Mouse (Mus musculus) heart, adult 9 months (tissue): ENCODE measurements around the gene Ccer2.

Experiments used
- DNase-seq, 2 experiments: peaks; one replicate each; pipeline ENCODE4 v3.0.0; 2022; ENCODE audit warnings: low spot score in 2 of 2

Gene Ccer2

DNA sequence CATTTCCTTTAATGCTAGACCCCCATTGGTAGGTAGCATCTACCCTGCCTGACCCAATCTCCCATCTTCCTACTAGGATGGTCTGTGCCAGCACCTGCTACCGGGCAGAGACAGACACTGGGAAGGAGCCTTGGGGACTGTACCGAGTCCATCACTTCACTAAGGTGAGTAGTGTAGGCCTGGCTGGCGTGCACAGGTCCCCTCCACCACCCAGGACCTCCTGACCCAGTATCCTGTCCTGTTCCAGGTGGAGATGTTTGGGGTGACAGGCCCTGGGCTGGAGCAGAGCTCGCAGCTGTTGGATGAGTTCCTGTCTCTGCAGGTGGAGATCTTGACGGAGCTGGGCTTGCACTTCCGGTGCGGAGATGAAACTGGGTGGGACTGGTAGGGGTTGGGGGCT, 6.0 kb upstream of the Ccer2 start:
- no peak for DNase-seq

DNA sequence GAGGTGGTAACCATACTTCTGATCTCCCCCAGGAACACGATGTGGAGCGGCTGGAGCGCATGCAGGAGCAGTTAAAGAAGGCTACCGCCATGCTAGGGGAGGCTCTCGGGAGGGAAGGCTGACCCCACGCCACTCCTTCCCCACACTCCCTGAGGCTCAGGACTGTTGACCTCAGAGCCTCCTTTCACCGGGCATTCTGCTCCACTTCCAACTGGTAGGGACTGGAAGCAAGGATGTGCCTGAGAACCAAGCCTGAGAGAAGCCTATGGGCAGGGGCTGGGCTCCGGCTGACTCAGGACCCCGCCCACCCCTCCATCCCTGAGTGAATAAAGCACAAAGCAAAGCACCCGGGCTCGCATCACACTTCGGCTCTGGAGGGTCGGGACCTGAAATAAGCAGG, 2.6 kb downstream of the Ccer2 start:
- DNase-seq: no peak

DNA sequence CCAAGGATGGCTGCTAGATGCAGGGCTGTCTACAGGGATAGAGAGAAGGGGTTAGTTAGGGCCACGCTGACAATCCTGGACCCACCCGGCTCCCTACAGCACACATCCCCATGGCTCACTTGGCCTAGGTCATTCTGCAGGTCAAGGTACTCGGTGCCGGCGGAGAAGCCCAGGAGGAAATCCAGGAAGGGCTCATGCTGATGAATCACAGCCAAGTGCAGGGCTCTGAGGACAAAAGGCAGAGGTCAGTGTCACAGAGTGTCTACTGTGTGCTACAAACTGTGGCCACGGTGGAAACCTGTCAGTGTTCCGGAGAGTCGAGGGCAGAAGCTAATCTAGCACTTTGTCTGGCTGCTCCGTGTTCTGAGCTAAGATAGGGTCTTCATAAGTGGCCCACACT, 5.9 kb downstream of the Ccer2 start:
- no peak for DNase-seq

DNA sequence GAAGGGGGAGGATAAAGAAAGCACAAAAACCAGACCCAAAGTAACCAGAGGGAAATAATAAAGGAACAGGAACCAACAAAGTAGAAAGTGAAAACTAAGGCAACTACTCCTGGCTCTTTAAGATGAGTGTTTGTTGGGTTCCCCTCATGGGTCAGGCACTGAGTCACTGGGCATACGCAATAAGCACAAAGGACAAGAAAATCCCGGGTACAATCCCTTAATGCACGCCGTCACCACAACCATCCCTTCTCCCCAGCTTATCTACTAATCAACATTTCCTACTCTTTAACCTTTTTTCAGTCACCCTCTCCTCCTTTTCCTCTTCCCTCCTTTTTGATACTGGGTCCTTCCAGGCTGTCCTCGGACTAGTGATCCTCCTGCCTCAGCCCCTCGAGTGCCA, 9.2 kb downstream of the Ccer2 start:
- no peak for DNase-seq

DNA sequence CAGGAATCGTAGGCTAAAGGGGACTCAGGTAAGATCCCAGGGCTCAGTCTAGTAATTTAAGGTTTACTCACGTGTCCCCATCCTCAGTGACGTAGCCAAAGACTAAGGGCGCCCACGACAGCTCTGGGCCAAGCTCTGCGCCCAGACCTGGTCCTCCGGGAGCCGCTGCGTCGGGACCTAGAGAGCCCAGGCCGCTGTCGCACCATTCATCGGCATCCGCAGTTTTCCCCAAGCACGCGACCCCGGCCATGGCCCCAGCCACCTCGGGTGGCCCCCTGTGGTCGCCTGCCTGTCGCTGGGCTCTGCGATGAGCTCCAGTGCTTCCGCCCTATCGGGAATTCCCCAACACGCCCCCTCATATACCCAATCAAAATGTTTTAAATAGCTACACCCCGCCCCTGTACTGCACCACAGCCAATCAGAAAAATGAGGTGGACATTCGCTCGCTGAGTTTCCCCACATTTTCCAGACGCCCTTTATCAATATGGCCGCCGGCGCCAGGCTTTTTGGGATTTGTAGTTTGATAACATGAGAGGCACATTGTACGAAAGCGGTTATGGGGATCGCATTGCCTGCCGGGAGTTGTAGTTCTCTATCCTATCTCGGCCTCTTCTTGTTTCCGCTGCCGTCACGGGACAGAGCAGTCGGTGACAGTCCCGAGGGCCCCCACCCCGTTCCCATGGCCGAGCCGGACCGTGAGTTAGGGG, 10.4 kb downstream of the Ccer2 start, which contains the start of gene Sirt2:
Sirt2 (plus strand) TSS at position 563 of the 707 bp plus-strand sequence.
- DNase-seq: peak; percentile 99 to 100

DNA sequence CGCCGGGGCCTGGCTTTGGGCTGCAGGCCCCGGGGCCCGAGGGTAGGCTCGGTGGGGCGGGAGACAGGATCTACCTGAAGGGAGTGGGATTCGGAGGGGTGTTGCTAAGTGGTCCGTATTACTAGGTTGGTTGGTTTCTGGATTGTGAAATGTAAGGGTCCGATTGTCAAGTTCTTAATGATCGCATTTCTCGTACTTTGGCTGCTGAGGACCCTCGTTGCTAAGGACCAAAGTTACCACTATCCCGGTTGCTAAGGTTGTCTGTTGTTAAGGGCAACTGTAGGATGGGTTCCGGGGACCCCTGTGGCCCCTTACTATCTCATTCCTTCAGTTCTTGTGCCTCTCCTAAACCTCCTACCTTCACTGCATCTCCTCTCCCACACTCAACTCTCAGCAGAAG, 10.9 kb downstream of the Ccer2 start:
- no peak for DNase-seq

DNA sequence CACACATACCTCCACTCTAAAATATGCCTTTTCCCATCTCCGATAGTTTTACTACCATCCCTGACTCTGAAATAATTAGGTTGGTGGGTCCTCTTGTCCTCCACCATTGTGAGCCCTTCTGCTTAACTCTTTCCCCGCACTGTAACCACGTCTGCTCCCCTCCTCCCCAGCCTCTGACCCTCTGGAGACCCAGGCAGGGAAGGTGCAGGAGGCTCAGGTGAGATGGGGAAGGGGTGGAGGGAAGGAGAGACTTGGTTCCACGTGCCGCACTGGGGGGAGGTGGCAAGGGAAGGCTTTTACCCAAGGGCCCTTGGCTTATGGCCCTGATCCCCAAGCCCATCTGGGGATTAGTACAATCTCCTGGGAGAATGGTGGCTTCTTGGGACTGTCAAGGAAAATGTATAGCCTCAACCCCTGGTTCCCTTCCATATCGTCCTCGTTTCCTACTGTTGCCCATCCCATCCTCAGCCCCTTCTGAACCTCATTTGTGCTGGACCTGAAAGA, 11.5 kb downstream of the Ccer2 start, which contains the start of gene Nfkbib:
Nfkbib (minus strand) TSS at position 51 of the 504 bp plus-strand sequence.
- DNase-seq: peak in 1 of 2 experiments; percentile 21

DNA sequence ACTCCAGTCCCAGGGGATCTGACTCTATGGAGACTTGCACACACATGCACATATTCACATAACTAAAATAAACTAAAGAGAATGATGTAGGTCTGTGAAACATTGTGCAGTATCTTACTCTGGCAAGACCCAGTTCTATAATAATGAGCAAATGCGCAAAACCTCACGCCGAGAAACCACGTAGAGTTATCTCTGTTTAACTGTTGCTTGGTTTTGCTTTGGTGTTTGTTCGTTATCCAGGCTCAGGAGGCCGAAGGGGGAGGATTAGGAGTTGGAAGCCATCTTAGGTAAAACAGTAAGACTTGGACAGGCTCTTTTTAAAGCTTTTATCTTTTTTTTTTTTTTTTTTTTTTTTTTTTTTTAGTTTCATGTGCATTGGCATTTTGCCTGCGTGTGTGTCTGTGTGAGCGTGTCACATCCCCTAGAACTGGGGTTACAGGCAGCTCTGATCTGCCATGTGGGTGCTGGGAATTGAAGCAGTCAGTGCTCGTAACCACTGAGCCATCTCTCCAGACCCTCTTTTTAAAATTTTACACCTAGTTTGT, 13.5 kb downstream of the Ccer2 start:
- no peak for DNase-seq

DNA sequence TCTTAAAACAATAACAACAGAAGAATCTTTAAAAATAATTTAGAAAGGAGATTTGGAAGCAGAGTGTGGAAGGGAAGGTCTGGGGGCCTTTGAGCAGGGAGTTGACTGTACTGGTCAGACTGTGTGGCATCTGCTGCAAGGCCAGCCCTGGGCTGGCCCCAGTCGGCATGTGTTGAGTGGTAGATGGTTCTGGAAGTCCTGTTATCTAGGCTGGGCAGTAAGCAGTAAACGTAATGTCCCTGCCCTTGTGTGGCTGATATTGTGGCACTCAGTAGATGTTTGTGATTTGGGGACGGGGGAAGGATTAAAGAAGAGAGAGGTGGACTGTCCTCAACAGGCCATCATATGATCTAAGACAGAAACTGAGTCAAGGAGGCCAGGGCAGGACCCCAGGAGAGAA, 14.3 kb downstream of the Ccer2 start:
- DNase-seq: no peak

DNA sequence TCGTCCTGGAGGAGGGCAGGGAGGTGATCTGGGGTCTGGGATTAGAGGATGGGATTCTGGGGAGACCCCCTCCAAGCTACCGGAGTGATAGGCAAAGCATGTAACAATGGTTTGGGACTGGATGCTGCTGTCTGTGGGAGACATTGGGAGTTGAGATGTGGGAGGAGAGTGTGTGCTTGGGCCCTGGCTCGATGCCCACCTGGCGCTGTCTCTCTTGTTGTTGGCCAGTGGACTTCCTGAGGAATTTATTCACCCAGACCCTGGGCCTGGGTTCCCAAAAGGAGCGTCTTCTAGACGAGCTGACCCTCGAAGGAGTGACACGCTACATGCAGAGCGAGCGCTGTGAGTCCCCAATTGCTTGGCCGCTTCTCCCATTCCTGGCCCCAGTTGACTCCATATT, 15.9 kb downstream of the Ccer2 start:
- no peak for DNase-seq

DNA sequence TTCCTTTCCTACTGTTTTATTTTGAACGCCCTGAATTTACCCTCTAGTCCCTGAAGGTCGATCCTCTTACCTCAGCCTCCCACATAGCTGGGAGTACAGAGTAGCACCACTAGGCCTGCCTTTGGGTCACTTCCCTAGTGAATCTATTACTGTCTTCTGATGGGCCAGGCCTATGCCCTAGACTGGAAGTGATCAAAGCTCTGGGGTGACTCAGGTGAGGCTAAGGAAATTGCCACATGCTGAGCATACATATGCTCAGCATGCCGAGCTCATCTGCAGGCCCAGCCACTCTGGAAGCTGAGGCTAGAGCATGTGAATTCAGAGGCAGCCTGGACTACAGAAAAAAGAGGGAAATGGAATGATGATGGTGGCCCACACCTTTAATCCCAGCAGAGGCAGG, 17.2 kb downstream of the Ccer2 start:
- DNase-seq: no peak

DNA sequence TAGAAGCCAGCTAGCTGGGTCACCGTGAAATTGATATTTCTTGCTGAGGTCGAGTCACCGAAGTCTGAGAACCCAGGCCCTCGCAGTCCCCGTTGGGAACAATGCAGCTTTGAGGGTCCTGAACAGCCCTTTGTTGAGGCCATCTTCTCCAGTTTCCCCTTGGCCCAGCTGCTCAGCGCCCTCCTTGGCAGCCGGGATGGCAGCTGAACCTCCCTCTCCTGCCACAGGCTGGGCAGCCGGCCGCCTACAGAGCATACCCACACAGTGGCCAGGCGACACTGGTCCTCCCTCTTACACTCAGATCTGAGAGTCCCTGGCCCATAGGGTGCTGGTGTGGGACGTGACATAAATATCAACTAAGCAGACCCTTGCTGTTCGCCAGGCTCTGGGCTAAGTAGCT, 18.2 kb downstream of the Ccer2 start:
- no peak for DNase-seq

DNA sequence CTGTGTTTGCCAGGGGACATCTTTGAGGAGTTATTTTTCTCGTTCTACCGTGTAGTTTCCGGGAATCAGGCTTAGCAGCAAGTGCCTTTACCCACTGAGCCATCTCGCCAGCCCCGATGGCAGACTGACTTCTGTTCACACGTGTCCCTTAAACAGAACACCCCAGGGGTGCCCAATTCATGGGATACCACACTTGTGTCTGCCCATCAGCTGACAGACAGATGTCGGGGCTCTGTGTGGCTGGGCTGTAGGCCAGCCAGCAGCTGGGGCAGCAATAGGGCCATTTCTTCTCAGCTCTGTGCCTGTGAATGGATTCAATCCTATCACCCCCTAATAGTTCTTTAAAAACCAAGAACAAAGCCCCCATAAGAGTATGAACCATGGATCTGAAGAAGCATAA, 19.2 kb downstream of the Ccer2 start:
- no peak for DNase-seq

DNA sequence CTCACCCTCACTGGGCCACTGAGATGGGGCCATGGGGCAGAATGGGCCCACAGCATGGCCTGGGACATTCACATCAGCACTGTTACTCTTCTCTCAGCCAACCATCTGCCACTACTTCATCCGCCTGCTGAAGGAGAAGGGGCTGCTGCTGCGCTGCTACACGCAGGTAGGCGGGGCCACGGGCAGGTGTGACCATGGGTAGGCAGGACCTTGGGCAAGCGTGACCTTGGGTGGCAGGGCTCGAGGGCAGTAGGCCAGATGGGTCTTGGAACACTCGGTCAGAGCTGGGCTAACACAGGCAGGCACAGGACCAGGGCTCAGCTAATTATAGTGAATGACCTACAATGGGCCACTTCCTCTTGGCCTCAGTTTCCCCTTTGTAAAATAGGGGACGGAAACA, 22.9 kb downstream of the Ccer2 start:
- no peak for DNase-seq

DNA sequence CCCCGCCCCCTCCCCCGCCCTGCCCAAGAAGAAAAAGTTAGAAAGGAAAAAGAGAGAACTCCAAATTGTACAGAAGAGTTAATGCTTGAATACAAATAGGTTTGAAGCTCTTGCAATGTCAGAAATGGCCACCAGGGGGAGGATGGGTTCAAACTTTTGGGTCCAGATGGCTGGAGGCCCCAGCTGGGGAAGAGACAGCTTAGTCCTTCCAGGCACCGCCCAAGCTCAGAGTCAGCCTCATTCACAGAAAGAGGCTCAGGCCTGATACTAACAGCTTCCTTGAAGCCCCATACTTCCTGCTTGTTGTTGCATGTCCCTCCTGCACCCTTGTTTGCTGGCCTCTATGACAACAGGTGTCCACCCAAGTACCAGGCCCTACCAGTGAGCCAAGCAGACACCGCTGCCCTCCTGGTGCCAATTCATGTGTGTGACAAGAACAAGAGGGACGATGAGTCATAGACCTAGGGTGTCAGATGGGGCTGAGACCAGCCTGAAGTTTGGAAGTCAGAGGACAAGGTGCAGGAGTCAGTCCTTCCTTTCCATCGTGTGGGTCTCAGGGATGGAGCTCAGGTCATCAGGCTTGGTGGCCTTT, 24.2 kb downstream of the Ccer2 start:
- DNase-seq: peak; percentile 72 to 90

DNA sequence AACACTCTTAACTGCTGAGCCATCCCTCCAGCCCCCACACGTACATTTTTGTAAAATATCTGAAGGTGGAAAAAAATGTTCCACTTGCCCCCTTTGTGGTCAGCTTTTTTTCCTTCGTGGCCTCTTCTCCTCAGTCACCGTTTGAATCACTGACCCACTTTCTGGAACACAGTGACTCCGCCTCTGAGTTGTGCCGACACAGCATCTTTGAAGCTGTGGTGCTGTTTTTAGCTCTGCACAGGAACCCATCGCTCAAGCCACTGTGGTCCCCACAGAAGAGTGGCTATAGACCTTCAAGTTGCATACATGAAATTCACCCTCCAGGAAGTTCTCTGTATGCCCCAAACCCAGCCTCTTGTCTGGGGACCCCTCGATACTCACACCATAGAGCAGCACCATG, 24.9 kb downstream of the Ccer2 start:
- no peak for DNase-seq

DNA sequence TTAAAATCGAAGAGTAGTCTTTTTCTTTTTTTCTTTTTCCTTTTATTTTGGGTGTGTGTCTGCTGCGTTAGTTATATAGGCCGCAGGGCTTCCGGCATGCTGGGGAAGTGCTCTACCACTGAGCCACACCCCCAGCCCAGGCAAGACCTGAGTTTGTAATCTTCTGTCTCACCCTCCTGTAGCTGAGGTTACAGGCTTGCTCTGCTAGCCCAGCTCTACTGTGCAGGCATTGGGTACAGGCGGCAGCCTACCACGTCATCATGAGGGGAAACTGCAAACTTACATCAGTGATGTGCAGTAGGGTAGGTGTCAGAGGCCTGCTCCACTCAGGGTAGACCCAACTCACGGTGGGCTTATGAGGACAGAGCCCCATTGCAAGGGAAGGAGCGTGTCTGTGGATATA, 25.3 kb downstream of the Ccer2 start:
- DNase-seq: no peak

DNA sequence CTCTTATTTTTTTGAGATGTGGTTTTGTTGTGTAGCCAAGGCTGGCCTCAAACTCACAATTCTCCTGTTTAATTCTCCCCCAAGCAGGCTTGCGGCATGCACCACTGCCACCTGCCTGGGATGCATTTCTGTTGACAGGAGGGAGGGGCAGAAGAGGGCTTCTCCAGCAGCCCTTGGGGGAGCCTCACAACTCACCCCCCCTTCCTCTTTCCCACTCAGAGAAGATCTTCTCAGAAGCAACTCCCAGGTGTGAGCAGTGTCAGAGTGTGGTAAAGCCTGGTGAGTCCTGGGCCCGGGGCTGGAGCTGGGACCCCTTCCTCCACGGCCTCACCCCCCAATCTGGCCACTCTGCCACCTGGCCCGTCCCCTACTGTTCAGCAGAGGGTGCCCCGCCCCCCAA, 29.2 kb downstream of the Ccer2 start:
- no peak for DNase-seq

DNA sequence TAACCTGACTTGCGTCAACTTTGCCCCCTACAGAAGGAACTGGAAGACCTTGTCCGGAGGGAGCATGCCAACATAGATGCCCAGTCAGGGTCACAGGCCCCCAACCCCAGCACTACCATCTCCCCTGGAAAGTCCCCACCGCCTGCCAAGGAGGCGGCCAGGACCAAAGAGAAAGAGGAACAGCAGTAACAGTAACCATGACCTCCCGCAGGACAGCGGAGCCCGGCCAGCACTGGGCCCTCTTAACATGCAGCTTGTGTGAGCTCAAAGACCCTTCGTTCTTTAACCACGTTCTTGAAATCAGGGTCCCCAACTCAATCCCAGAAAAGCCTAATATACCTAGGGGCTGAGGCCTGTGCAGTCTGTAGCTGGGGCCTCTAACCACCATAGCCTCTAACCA, 31.9 kb downstream of the Ccer2 start:
- no peak for DNase-seq

DNA sequence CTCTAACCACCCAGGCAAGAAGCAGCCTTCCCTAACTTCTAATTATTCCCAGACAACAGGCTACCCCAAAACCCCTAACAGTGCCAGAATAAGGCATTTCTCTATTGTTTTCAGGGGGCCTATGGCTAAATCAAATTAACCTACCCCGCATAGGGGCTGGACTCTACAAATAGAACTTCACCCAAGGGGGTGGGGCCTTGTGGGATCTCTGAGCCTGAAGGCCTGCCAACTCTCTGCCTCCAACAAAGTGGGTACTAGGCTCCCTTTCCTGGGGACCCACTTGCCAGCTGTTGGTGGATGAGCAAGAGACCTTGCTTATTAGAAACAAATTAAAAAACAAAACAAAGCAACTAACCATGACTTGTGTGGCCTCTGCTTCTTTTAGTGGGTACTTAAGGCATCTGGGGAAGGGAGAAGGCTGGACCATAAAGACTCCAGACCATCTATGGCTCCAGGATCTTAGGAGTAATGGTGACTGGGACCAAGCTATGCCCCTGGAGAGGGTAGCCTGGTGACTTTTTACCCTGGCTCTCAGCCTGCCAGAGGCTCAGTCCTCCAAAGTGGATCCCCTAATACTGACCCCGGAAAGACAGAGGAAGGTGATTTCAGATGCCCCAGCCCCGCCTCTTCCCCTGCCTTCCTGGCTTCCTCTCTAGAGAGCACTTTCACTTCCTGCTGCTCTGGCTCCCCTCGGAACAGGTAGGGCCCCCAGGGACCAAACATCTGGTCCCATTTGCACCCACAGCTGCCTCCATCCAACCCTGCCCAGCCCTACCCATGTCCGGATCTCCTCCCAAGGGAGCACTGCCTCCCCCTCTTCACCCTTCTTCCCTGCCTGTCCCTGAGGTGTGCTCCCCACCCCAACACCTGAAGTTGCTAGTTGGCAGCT, 32.6 kb downstream of the Ccer2 start, which contains the start of gene Rinl:
Rinl (plus strand) TSS at position 663 of the 889 bp plus-strand sequence.
- peak in 1 of 2 experiments; percentile 31 for DNase-seq

DNA sequence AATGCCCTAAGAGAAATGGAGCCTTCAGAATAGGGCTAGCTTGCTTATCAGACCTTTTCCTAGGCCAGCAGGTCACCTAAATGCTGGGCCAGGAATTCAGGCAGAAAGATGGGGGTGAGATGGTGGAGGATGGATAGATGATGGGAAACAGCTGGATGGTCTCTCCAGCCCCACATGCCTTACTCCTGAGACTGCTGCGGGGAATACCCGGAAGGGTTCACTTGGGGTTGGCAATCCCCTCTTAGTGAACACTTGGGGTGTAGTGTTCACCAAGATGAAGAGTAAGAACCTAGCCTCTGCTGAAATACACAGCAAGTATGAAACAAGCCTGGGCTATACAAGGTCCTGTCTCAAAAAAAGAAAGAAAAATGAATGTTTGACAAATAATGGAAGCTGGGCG, 33.3 kb downstream of the Ccer2 start:
- no peak for DNase-seq
